Mouse (Mus musculus) MEL (cell line): ENCODE measurements around the gene Olfr1393. TPM values are rescaled to one million over a fixed set of nuclear protein-coding genes. Genes with fewer than 3 reads are reported as not detected.
A peak's percentile ranks its signal among the peaks of the same experiment; 100 is the strongest.
"Not testable (repeated sequence)": the region's sequence is repeated elsewhere in the genome, so short reads cannot be mapped to it uniquely, and the experiment has no call there.

Experiments used
- DNase-seq: peaks from one replicate; pipeline ENCODE4 v3.0.0; 2011; ENCODE audit warnings: low read depth, low spot score
- H3K27ac ChIP-seq: 2 replicates; pipeline ENCODE4 v1.5.1; 2012; ENCODE audit warnings: low read depth, mild to moderate bottlenecking, control low read depth, low read length, moderate library complexity; ENCODE audit not compliant: control insufficient read depth
- H3K27me3 ChIP-seq, 2 experiments: fragments of 150-350 bp in 1 of 2; sonication (generic) in 1 of 2; 2 replicates each; pipeline ENCODE4 v1.6.1; 2012; ENCODE audit warnings: low read length in 2 of 2, mild to moderate bottlenecking in 2 of 2, improper control_type of control experiment in 1 of 2, moderate library complexity in 1 of 2; ENCODE audit not compliant: insufficient read depth in 2 of 2, control insufficient read depth in 1 of 2
- H3K36me3 ChIP-seq, 2 experiments: 2 replicates each; pipeline ENCODE4 v1.6.1; 2012 to 2014; ENCODE audit warnings: low read length in 2 of 2, improper control_type of control experiment in 1 of 2, inconsistent platforms in 1 of 2, mild to moderate bottlenecking in 1 of 2; ENCODE audit not compliant: insufficient read depth in 2 of 2, control insufficient read depth in 1 of 2
- H3K4me1 ChIP-seq, 2 experiments: fragments of 150-350 bp in 1 of 2; sonication (generic) in 1 of 2; 2 replicates each; pipeline ENCODE4 v1.6.1; 2012; ENCODE audit warnings: low read length in 2 of 2, improper control_type of control experiment in 1 of 2, mild to moderate bottlenecking in 1 of 2; ENCODE audit not compliant: insufficient read depth in 2 of 2, control insufficient read depth in 1 of 2
- H3K4me3 ChIP-seq, 2 experiments: fragments of 150-350 bp in 1 of 2; sonication (generic) in 1 of 2; 2 replicates each; pipeline ENCODE4 v1.5.1; 2012; ENCODE audit warnings: low read depth in 2 of 2, low read length in 2 of 2, mild to moderate bottlenecking in 2 of 2, moderate library complexity in 2 of 2, control low read depth in 1 of 2, improper control_type of control experiment in 1 of 2; ENCODE audit not compliant: control insufficient read depth in 1 of 2, insufficient read depth in 1 of 2
- H3K79me2 ChIP-seq: 2 replicates; pipeline ENCODE4 v1.6.1; 2012; ENCODE audit warnings: mild to moderate bottlenecking, low read length, moderate library complexity; ENCODE audit not compliant: control insufficient read depth, poor library complexity, insufficient read depth
- H3K9ac ChIP-seq: 2 replicates; pipeline ENCODE4 v1.6.1; 2012; ENCODE audit warnings: low read depth, mild to moderate bottlenecking, control low read depth, low read length, moderate library complexity; ENCODE audit not compliant: control insufficient read depth, poor library complexity, severe bottlenecking
- H3K9me3 ChIP-seq: fragments of 150-350 bp; sonication (generic); replicated peaks from 2 replicates; pipeline ENCODE4 v1.6.1; 2012; ENCODE audit warnings: mild to moderate bottlenecking, low read length, improper control_type of control experiment, moderate library complexity; ENCODE audit not compliant: insufficient read depth
- ETS1 ChIP-seq: IDR thresholded peaks from 2 replicates; pipeline ENCODE4 v1.6.1; 2012; ENCODE audit warnings: low read depth, mild to moderate bottlenecking, inconsistent platforms, low read length, improper control_type of control experiment, moderate library complexity
- GATA1 ChIP-seq: IDR thresholded peaks from 2 replicates; pipeline ENCODE4 v1.6.1; 2011; ENCODE audit warnings: low read depth, low read length, improper control_type of control experiment
- MYC ChIP-seq: IDR thresholded peaks from 2 replicates; pipeline ENCODE4 v1.6.1; 2011; ENCODE audit warnings: low read depth, mild to moderate bottlenecking, low read length, improper control_type of control experiment, moderate library complexity
- NELFE ChIP-seq: IDR thresholded peaks from 2 replicates; pipeline ENCODE4 v1.6.1; 2011; ENCODE audit warnings: low read depth, low read length, improper control_type of control experiment
- NRF1 ChIP-seq: IDR thresholded peaks from 2 replicates; pipeline ENCODE4 v1.6.1; 2014; ENCODE audit warnings: low read depth, mild to moderate bottlenecking, inconsistent platforms, low read length, improper control_type of control experiment, moderate library complexity; ENCODE audit not compliant: poor library complexity, insufficient read depth, severe bottlenecking
- RCOR1 ChIP-seq: IDR thresholded peaks from 2 replicates; pipeline ENCODE4 v1.6.1; 2012; ENCODE audit warnings: low read depth, mild to moderate bottlenecking, inconsistent platforms, low read length, improper control_type of control experiment
- SMC3 ChIP-seq: IDR thresholded peaks from 2 replicates; pipeline ENCODE4 v1.6.1; 2011; ENCODE audit warnings: low read depth, low read length, improper control_type of control experiment
- USF2 ChIP-seq, 2 experiments: IDR thresholded peaks; 2 replicates each; pipeline ENCODE4 v1.6.1; 2011 to 2012; ENCODE audit warnings: improper control_type of control experiment in 2 of 2, low read length in 2 of 2, borderline replicate concordance in 1 of 2, inconsistent platforms in 1 of 2, low read depth in 1 of 2, mild to moderate bottlenecking in 1 of 2; ENCODE audit not compliant: insufficient read depth in 1 of 2
- ZMIZ1 ChIP-seq: IDR thresholded peaks from 2 replicates; pipeline ENCODE4 v1.6.1; 2012; ENCODE audit warnings: low read depth, mild to moderate bottlenecking, inconsistent platforms, low read length, improper control_type of control experiment, moderate library complexity
- ZNF384 ChIP-seq: IDR thresholded peaks from 2 replicates; pipeline ENCODE4 v1.6.1; 2012; ENCODE audit warnings: low read depth, mild to moderate bottlenecking, inconsistent platforms, low read length, improper control_type of control experiment
- polyA plus RNA-seq, 2 experiments: library from polyadenylated mRNA; stranded (reverse) in 1 of 2; unstranded in 1 of 2; fragments of >175 nt in 1 of 2; fragments of >200 nt in 1 of 2; gene quantifications; 2 replicates each; pipeline versions ENCODE4 v1.2.1 to v1.2.4; 2012; ENCODE audit warnings: low replicate concordance in 2 of 2, low read depth in 1 of 2; ENCODE audit not compliant: insufficient read length in 2 of 2, insufficient read depth in 1 of 2, missing spikeins in 1 of 2
- total RNA-seq: library from RNA; depleted of rRNA; stranded (reverse); fragments of 300-350 nt; gene quantifications from 2 replicates; pipeline ENCODE4 v1.2.3, GENCODE M21; 2012

The Olfr1393 gene
- total and polyA plus RNA-seq, 3 experiments: not detected

GRCm38 (mm10) chr11:49292777-49293176 is 14.7 kb downstream of the Olfr1393 start:
- Histone ChIP-seq H3K36me3 (no peaks in the 10 kb centered on the region), H3K9ac (no peak overlapping the region), H3K27ac (no peak overlapping the region), H3K79me2 (no peaks in the 10 kb centered on the region), H3K27me3 (peaks cover 9 to 10% of the 10 kb centered on the region in 2 experiments), H3K9me3 (no peaks in the 10 kb centered on the region), H3K4me1 (no peaks in the 10 kb centered on the region), H3K4me3 (no peak overlapping the region)
- DNase-seq: no peak
- no peak for TF ChIP-seq ZNF384
- no peak for TF ChIP-seq USF2 (IDR thresholded peaks at IDR 0.05; ENCODE audit: borderline replicate concordance in 1 of 2, insufficient read depth in 1 of 2, low read depth in 1 of 2, low read length in 2 of 2)
- TF ChIP-seq ETS1: no peak

GRCm38 (mm10) chr11:49304441-49304840 is 26.3 kb downstream of the Olfr1393 start, which contains the start of gene Olfr10:
Gene Olfr10 (plus strand): TSS chr11:49304741.
- TF ChIP-seq SMC3: no peak
- no peak for TF ChIP-seq RCOR1
- TF ChIP-seq GATA1: no peak
- no peak for TF ChIP-seq MYC
- TF ChIP-seq NRF1: no peak
- no peak for TF ChIP-seq ZMIZ1
- TF ChIP-seq NELFE: no peak
- TF ChIP-seq, all 39 proteins: peak for 0
- no peak for DNase-seq
- Histone ChIP-seq H3K27me3 (peaks cover 0 to 2% of the 10 kb centered on the region in 2 experiments; a peak in 1 of 4 replicates), H3K36me3 (no peaks in the 10 kb centered on the region), H3K79me2 (no peaks in the 10 kb centered on the region), H3K27ac (no peak within 1 kb of the TSS), H3K9ac (no peak within 1 kb of the TSS), H3K4me3 (no peak within 1 kb of the TSS), H3K4me1 (no peaks in the 10 kb centered on the region), H3K9me3 (no peaks in the 10 kb centered on the region; the same call in 1 of the 2 replicates)

GRCm38 (mm10) chr11:49308547-49308946 is 30.4 kb downstream of the Olfr1393 start:
- H3K9ac ChIP-seq, H3K36me3 ChIP-seq, H3K4me3 ChIP-seq, H3K27me3 ChIP-seq, H3K9me3 ChIP-seq, H3K79me2 ChIP-seq, H3K27ac ChIP-seq, H3K4me1 ChIP-seq: not testable (repeated sequence)
- peak; percentile 18 for DNase-seq
